Mouse (Mus musculus) cortical plate, adult 2 months (tissue): ENCODE measurements around the gene Txnrd2.

ENCODE experiments used
- CTCF ChIP-seq: fragments of 200-500 bp; IDR thresholded peaks from 2 replicates; pipeline ENCODE4 v1.5.1; 2011; ENCODE audit warnings: mild to moderate bottlenecking, control low read depth, low read length; ENCODE audit not compliant: insufficient read depth; ENCODE audit errors: extremely low read depth
- POLR2A ChIP-seq: fragments of 200-500 bp; IDR thresholded peaks from 2 replicates; pipeline ENCODE4 v1.6.1; 2011; ENCODE audit warnings: mild to moderate bottlenecking, low read length, control low read depth; ENCODE audit not compliant: insufficient read depth; ENCODE audit errors: extremely low read depth

GRCm38 (mm10) chr16:18400028-18400427 is 26.2 kb upstream of the Txnrd2 start:
- TF ChIP-seq CTCF (no peak), POLR2A (no peak)
